Mouse (Mus musculus) testis, postnatal 10 days (tissue): Measurements from ENCODE around the gene Cldn24.

ENCODE experiments used
- DNase-seq: peaks from one replicate; pipeline ENCODE4 v3.0.0; 2021; ENCODE audit warnings: low spot score

The Cldn24 gene

GRCm38 (mm10) chr8:47821843-47822242 lies at the start of gene Cldn24:
Gene Cldn24 (plus strand): TSS chr8:47822143.
- peak; percentile 8 for DNase-seq

GRCm38 (mm10) chr8:47772986-47773385 lies 49.0 kb upstream of the Cldn24 start:
- no peak for DNase-seq

DNA sequence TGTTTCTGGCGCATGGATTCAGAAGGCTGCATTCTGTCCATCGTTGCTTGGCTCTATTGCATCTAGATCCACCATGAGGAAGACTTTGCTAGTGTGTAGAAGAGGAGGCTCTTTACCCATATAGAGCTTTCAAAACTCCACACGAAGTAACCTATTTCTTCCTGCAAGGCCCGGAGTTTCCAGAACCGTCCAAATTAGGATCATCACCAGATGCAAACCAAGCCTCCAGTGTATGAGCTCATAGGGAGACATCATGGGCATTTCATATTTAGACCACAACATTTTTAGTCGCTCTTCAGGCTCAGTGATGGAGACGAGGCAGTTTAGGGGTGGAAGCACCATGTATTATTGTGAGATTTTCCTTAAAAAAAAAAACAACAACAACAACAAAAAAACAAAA lies 44.5 kb upstream of the Cldn24 start:
- no peak for DNase-seq

- DNase-seq, result no peak
These were observed 42.4 kb upstream of the Cldn24 start for GRCm38 (mm10) chr8:47779589-47779988.

DNA sequence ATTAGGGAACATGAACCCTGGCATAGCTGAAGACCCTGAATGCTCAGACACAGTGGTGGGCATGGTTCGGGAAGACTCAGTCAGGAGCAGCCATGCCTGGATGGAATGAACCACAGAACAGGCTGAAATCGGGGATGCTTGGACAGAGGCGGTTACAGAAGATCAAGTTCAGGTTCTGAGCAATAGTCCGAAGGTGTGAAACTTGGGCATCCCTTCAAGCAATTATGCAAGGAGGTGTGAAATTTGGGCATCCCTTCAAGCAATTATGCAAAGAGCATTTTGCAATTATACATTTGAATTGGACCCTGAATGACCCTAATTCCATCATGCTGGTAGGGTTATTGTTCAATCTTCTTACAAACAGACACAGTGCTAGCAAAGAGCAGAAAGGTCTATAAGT lies 40.1 kb upstream of the Cldn24 start:
- no peak for DNase-seq

- DNase-seq, result no peak
These were observed 38.4 kb upstream of the Cldn24 start for GRCm38 (mm10) chr8:47783544-47783943.

- no peak for DNase-seq
These were observed 38.0 kb upstream of the Cldn24 start for GRCm38 (mm10) chr8:47783944-47784343.

GRCm38 (mm10) chr8:47784436-47784835 lies 37.5 kb upstream of the Cldn24 start:
- no peak for DNase-seq

DNA sequence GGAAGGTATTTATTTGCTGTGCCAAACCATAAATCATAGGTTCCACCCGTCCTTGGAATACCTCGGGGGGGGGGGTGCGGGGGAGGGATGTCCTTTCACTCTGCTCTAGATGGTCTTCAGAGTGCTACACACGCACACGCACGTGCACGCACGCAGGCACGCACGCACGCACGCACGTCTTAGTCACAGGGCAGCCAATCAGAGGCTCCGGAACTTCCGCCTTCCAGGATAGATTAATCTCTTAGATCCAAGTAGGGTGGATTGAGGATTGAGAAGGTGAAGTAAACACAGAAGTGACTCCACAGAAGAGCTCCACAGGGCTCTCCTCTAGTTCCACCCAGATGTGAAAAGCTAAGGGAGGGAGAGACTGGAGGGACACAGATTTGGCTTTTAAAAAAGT lies 35.6 kb upstream of the Cldn24 start:
- no peak for DNase-seq

DNA sequence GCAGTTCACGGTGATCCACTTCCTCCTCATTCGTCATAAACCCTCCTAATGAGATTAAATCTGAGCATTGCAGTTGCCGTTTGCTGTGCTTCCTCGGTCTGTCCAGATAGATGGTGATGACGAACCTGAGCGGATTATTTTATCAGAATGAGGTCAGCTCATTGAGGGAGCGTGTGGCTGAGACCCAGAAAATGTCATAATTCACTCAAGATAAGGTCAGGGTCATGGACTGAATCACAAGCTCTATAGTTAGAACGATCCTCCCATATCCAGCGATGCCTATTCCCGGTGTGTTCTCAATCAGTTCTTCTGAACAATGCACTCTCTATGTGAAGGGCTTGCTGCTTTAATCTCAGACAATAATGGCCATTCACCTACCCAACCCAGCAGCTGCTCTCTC lies 34.2 kb upstream of the Cldn24 start:
- DNase-seq, result no peak

DNA sequence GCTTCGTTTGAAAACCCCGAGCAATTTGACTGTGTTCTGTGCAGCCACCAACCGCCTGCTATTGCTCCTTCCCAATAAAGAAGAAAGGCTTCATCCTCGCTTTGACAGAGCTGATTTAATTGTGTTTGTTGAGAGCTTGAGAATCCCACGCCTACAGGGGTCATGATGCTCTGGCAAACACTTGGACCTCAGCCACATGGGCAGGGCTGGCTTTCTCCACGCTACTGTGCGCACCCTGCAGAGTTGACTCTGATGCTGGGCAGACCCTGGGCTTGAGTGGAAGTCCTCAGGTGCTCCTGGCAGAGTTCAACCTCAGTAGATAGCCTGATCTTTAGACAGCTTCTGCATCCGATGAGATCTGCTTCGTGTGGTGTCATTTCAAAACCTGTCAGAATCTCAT lies 30.0 kb upstream of the Cldn24 start:
- DNase-seq, result no peak

DNA sequence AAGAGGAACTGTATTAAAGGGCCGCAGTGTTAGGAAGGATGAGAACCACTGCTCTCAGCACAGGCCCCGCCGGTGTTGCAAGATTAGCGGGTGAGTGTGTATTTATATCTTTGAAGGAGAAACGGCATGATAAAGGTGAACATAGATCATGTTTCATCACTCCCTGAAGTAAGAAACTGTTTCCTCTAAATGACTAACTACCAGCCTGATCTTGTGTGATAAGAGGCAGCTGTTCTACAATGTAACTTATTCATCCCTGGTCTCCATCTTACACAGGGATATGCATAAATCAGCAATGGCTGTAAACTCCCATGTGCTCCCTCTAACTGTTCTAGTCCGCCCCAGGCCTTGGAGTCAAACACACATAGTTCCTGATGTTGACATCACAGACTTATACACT lies 22.5 kb upstream of the Cldn24 start:
- DNase-seq, result no peak

DNA sequence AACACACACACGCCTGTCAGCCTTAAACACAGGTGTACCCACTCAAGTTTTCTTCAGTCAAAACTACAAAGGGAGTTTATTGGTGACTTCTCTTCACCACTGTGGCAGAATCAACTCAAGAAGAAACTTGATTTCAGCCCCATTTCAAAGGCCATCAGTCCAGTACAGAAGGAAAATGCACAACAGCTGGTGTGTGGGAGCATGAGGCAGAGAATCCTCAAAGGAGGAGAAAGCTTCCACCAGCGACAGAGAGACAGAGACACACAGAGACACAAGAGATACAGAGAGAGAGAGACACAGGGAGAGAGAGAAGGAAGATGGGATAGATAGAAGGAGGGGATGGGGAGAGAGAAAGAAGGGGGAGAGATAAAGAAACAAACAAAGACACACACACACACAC lies 19.6 kb upstream of the Cldn24 start:
- DNase-seq, result no peak

DNA sequence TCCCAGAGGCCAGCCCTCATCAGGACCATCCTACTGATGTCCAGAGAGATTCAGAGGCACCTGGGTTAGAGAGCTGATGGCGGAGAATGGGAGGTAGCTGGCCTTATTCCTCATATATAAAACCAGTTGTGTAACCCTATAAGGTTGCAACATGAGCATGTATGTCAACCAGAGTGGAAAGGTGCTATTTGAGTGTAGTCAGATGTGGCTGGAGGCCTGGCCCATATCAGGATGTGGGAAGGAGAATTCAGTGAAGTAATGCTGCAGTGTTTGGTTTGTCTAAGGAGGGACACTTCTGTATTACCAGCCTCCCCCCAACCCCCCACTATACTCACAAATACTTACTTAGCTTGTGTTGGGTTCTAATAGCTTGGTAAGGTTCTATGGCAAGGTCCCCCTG lies 17.7 kb upstream of the Cldn24 start:
- no peak for DNase-seq

DNA sequence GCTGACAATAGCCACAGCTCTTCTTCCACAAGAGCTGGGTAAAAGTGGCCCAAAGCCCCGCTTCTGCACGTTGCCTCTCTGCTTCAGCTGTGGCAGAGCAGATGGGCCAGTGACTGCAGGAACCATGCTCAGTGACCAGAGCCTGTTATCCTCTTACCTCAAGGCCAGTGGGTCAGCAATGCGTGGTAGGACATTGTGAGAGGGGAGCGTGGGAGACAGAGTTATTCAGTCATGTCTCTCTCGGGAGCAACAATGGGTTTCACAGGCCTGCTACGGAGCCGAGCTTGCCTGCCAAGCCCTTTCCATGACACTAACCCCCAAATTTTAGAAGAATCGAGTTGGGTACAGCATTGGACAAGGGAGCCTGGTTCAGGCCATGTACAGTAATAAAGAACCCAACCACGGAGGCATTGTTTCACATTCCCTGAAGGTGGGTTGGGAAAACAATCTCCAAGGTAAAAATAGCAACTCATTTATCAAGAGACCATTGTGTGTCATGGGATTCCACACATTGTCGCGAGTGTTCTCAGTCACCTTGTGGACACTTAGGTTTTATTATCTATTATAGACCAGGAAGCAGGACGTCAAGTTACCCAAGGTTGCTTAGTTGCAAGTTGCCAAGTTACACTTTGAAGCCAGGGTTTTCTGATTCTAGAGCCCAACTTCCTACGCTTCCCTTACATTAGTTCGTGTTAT lies 11.8 kb upstream of the Cldn24 start:
- no peak for DNase-seq

DNA sequence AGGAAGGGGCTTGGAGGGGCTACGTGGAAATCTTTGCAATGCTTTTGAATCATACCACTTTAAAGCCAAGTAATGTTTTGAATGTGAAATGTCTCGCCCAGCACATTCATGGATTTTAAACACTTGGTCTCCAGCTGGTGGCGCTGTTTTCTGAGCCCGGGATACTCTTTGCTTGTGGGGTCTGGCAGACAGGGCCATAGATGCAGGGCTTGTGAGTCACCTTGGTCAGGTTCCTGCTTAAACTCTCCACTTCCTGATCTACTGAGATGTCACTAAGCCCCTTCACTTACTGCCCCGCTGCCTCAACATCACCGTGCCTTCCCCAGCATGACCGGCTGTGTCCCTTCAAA lies 11.3 kb upstream of the Cldn24 start:
- peak; percentile 70 for DNase-seq

- no peak for DNase-seq
These were observed 10.7 kb upstream of the Cldn24 start for GRCm38 (mm10) chr8:47811221-47811620.

GRCm38 (mm10) chr8:47819034-47819433 lies 2.9 kb upstream of the Cldn24 start:
- DNase-seq, result no peak

- DNase-seq, result peak; percentile 37
These were observed 800 bp upstream of the Cldn24 start for GRCm38 (mm10) chr8:47820914-47821772.

GRCm38 (mm10) chr8:47822541-47822940 lies 598 bp downstream of the Cldn24 start:
- DNase-seq, result peak; percentile 37

DNA sequence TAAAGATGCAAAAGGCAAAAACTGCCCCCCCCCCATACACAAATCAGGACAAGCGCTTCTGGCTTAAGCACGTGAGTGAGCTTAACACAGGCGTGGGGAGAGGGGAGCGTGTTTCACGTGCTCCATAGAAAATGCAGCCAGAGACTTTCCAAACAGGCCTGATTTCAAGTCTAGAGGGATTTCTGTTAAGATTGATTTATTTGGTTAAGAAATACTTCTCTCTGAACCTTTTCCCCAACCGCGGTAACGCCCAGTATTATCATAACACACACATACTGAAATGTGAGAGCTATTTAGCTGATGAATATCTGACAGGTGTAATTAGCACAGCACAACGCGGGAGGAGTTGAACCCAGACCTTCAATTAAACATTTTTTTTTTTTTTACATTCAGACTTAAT lies 1.8 kb downstream of the Cldn24 start:
- peak; percentile 12 for DNase-seq

DNA sequence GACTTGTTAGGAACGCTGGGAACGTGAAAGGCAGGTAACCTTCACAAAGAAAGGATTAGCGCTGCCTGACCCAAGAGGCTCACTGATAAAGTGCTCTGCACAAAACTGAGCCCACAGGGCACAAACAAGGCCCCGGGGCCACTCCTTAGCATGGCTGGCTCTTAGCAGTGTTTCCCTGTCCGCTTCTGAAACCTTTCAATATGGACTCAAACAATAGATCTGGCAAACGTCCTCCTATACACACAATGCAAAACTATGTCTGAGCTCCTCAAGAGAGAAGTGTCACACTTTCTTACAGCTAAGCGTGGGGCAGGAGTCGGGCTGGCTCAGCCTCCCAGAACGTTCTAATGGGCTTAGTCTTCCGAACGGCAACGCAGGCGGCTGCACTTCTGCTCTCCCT lies 2.2 kb downstream of the Cldn24 start, which contains the start of gene Cldn22:
Cldn22 (plus strand) TSS at position 301 of the 400 bp plus-strand sequence.
- peak; percentile 37 for DNase-seq

- peak; percentile 46 for DNase-seq
These were observed 3.7 kb downstream of the Cldn24 start for GRCm38 (mm10) chr8:47825596-47825995.

- DNase-seq, result peak; percentile 39
These were observed 5.0 kb downstream of the Cldn24 start for GRCm38 (mm10) chr8:47826911-47827310.
